Mouse (Mus musculus) G1E (cell line): ENCODE data around the gene Dedd. TPM values are rescaled to one million over a fixed set of nuclear protein-coding genes. Genes with fewer than 3 reads are reported as not detected.

Source experiments
- ATAC-seq: 2 replicates; pipeline ENCODE4 v1.8.0; 2016; ENCODE audit warnings: mild to moderate bottlenecking; ENCODE audit not compliant: insufficient number of reproducible peaks, poor library complexity, low FRiP score, severe bottlenecking; ENCODE audit errors: extremely low read depth
- DNase-seq: peaks from one replicate; pipeline ENCODE4 v3.0.0; 2012; ENCODE audit warnings: low spot score
- H3K27me3 ChIP-seq: 2 replicates; pipeline ENCODE4 v1.6.1; 2012; ENCODE audit warnings: mild to moderate bottlenecking, low read length, inconsistent platforms; ENCODE audit not compliant: insufficient read depth
- H3K36me3 ChIP-seq: replicated peaks from 2 replicates; pipeline ENCODE3; 2012; ENCODE audit warnings: mild to moderate bottlenecking, inconsistent platforms
- H3K4me1 ChIP-seq: 2 replicates; pipeline ENCODE4 v1.6.1; 2012; ENCODE audit warnings: low read depth, low read length, inconsistent platforms, mixed read lengths; ENCODE audit not compliant: insufficient read depth
- H3K4me3 ChIP-seq: 2 replicates; pipeline ENCODE4 v1.5.1; 2012; ENCODE audit warnings: low read depth, mild to moderate bottlenecking, inconsistent platforms, low read length, moderate library complexity, mixed read lengths
- H3K9me3 ChIP-seq: replicated peaks from 2 replicates; pipeline ENCODE4 v1.6.1; 2012; ENCODE audit warnings: inconsistent platforms
- CTCF ChIP-seq: IDR thresholded peaks from 2 replicates; pipeline ENCODE4 v1.5.1; 2012; ENCODE audit warnings: low read depth, low read length, inconsistent platforms, mixed read lengths
- GATA1 ChIP-seq: IDR thresholded peaks from 2 replicates; pipeline ENCODE4 v1.6.1; 2012; ENCODE audit warnings: borderline replicate concordance, low read length, inconsistent platforms, mixed read lengths
- GATA2 ChIP-seq: IDR thresholded peaks from 2 replicates; pipeline ENCODE4 v1.6.1; 2012; ENCODE audit warnings: low read depth, low read length, inconsistent platforms, borderline replicate concordance
- POLR2AphosphoS5 ChIP-seq: IDR thresholded peaks from 2 replicates; pipeline ENCODE4 v1.6.1; 2012; ENCODE audit warnings: low read depth, low read length, inconsistent platforms; ENCODE audit not compliant: insufficient replicate concordance
- TAL1 ChIP-seq: conservative IDR thresholded peaks from 2 replicates; pipeline ENCODE4 v1.6.1; 2012; ENCODE audit warnings: low read depth, low read length, inconsistent platforms, mixed read lengths
- polyA plus RNA-seq: library from polyadenylated mRNA; stranded (reverse); fragments of >175 nt; gene quantifications from 2 replicates; pipeline ENCODE4 v1.2.3, GENCODE M21; 2012
- total RNA-seq, 2 experiments: library from RNA; stranded (forward) in 1 of 2; stranded (reverse) in 1 of 2; fragments of 200-1000 nt in 1 of 2; fragments of >200 nt in 1 of 2; fragmentation: Nextera tagmentation in 1 of 2; gene quantifications; 2 replicates each; pipeline ENCODE4 v1.2.3; 2014 to 2017

Dedd gene
- total RNA-seq (2014; fragmentation: Nextera tagmentation) (53.6 and 56.4 TPM in 2 replicates), total RNA-seq (2017) (14.3 and 17.0 TPM in 2 replicates), polyA plus RNA-seq (17.7 and 29.9 TPM in 2 replicates)

GRCm38 (mm10) chr1:171328839-171329432 lies at the start of gene Dedd:
Gene Dedd (plus strand): TSS chr1:171329145.
- H3K27me3 ChIP-seq: no peaks in the 10 kb centered on the region
- peaks cover 54% of the 10 kb centered on the region for H3K4me1 ChIP-seq
- TF ChIP-seq CTCF: no peak
- TF ChIP-seq GATA2: no peak
- no peak for TF ChIP-seq TAL1
- ATAC-seq (peak; percentile 95), DNase-seq (peak; percentile 76)
- peak within 1 kb of the TSS; percentile 90 for H3K4me3 ChIP-seq
- peaks cover 51% of the 10 kb centered on the region for H3K36me3 ChIP-seq
- no peaks in the 10 kb centered on the region for H3K9me3 ChIP-seq

- TF ChIP-seq TAL1 (no peak), CTCF (no peak), POLR2AphosphoS5 (no peak), GATA2 (no peak), GATA1 (no peak)
- DNase-seq (no peak), ATAC-seq (no peak)
- peaks cover 79% of the 10 kb centered on the region for H3K36me3 ChIP-seq
- H3K4me3 ChIP-seq: peak overlapping the region; percentile 76
- H3K4me1 ChIP-seq: peaks cover 75% of the 10 kb centered on the region
- H3K9me3 ChIP-seq: no peaks in the 10 kb centered on the region
- H3K27me3 ChIP-seq: no peaks in the 10 kb centered on the region
These were observed 49.2 kb upstream of the Dedd start for GRCm38 (mm10) chr1:171279721-171280120.

- Histone ChIP-seq H3K4me1 (peaks cover 77% of the 10 kb centered on the region), H3K27me3 (no peaks in the 10 kb centered on the region), H3K36me3 (peaks cover 79% of the 10 kb centered on the region), H3K9me3 (no peaks in the 10 kb centered on the region), H3K4me3 (peak overlapping the region; percentile 76)
- no peak for TF ChIP-seq GATA2
- ATAC-seq (peak; percentile 5; the same call in 1 of the 2 replicates), DNase-seq (peak; percentile 55)
These were observed 48.6 kb upstream of the Dedd start for GRCm38 (mm10) chr1:171280250-171280915.

- H3K4me1 ChIP-seq: peaks cover 77% of the 10 kb centered on the region
- H3K4me3 ChIP-seq: peak within 1 kb of the TSS; percentile 76
- peak; percentile 88 for ATAC-seq
- TF ChIP-seq TAL1 (peak; percentile 84), POLR2AphosphoS5 (no peak)
- H3K36me3 ChIP-seq: peaks cover 79% of the 10 kb centered on the region
- peak; percentile 96 for DNase-seq
- H3K27me3 ChIP-seq: no peaks in the 10 kb centered on the region
- no peaks in the 10 kb centered on the region for H3K9me3 ChIP-seq
These were observed 47.9 kb upstream of the Dedd start, which contains the start of gene Ppox for GRCm38 (mm10) chr1:171280916-171281527. Gene Ppox (minus strand): TSS chr1:171281186.

- peaks cover 77% of the 10 kb centered on the region for H3K4me1 ChIP-seq
- TF ChIP-seq CTCF: peak; percentile 48
- TF ChIP-seq GATA2: no peak
- TF ChIP-seq TAL1: no peak
- no peaks in the 10 kb centered on the region for H3K9me3 ChIP-seq
- peak overlapping the region; percentile 76 for H3K4me3 ChIP-seq
- ATAC-seq: 0 out of 2 replicates have a peak, but pooled peaks have one; percentile 16
- peaks cover 79% of the 10 kb centered on the region for H3K36me3 ChIP-seq
- DNase-seq: peak; percentile 60
- H3K27me3 ChIP-seq: no peaks in the 10 kb centered on the region
These were observed 47.4 kb upstream of the Dedd start for GRCm38 (mm10) chr1:171281528-171281923.

- ATAC-seq (no peak), DNase-seq (no peak)
- Histone ChIP-seq H3K4me3 (peak overlapping the region; percentile 76; the same call in 1 of the 2 replicates), H3K9me3 (no peaks in the 10 kb centered on the region), H3K27me3 (no peaks in the 10 kb centered on the region), H3K4me1 (peaks cover 79% of the 10 kb centered on the region), H3K36me3 (peaks cover 75% of the 10 kb centered on the region)
- no peak for TF ChIP-seq TAL1
- TF ChIP-seq POLR2AphosphoS5: no peak
- no peak for TF ChIP-seq GATA2
- TF ChIP-seq GATA1: no peak
- TF ChIP-seq CTCF: no peak
These were observed 46.7 kb upstream of the Dedd start for GRCm38 (mm10) chr1:171282086-171282805.
